Mouse (Mus musculus): ENCODE measurements around the gene Mab21l1.
A peak's percentile ranks its signal among the peaks of the same experiment; 100 is the strongest.

Gene Mab21l1

DNA sequence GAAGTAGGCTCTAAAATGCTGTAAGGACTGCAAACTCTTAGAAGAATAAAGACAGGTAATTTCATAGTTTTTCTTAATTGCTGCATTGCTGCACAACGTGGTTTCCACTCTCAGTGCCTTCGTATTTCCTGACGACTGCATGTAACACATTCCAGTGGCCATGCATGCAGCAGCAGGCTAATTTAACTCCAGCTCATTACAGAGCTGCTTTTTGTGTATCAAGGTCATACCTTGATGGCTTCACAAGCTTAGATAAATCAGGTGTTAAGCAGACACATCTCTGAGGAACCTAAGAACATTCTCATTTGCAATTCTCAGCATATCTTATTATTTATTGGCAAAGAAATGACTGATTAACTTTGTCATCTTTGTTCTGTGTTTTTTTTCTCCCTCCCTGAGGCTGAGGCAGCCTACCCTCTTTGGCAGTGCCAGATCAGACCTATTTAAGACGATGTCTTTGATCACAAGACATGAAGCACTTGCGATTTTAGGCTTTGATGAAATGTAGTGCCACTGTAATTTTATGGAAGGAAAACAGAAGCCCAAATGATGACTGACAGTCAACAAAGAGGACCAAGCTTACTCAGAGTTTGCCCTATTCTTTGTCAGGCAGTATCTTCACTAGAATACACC, 32.8 kb downstream of the Mab21l1 start:
- no peak for DNase-seq

DNA sequence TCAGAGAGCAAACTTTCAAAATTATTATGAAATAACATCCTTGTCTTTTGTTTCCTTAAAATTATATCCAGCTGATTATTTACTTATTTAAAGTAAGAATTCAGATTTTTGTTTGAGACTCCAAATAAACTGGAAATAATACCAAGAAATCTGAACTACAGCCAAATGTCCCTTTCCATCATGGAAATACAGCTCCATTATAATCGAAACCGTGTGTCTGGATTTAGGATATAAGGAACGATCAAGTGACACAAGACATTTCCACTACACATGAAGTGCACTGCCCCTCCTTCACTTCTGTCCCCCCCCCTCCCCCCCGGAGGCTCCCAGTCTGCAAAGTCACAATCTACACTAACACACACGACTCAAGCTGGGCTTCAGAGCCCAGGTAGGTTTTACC, 33.8 kb downstream of the Mab21l1 start:
- no peak for DNase-seq

DNA sequence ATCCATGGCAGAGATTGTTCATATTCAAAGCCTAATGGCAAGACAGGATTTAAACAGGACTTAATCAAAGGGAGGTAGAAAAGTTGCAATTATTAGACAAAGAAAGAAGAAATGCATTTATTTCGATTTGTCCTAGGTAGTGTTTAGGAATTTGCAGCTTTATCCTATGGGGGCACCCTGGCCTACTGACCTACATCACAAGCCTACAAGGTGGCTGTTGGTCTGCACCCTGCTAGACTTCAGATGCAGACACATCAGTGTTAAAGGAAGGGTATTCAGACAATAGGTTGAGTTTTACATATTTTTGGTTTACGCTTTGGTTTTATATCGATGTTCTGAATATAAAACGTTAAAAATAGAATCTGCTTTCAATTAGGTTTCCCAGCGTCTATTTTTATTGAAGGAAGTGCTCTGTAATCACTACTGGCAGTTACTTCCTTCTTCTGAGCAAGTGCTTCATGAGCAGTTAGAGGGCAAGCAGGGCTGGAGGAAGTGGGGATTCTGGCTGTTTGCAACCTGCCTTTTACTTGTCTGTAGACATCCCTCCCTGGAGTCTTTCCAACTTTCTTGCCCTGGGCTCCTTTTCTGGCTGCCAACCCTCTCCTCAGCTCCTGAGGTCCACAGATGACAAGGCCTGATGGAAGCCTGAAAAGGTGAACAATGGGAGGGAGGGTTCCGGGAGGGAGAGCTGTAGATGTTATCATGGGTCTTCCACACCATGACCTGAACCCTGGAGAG, 34.5 kb downstream of the Mab21l1 start:
- DNase-seq, result peak; percentile 23 to 36

DNA sequence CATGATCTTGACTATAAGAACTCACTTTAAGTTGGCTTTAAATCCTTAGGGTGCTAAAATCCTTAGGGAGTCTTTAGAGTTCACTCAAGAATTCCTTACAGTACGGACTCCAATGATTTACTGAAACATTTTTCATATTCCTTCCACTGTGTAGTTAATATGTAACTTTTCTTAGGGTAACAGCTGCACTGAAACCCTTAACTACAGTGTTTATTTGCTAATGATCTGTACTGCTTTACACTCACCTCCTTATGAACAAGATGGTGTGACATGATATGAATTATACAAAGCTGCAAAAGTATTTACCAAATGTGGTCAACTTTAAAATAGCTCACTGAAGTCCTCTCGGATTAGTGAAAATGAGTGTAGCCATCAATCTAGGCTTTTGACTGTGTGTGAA, 35.8 kb downstream of the Mab21l1 start:
- no peak for DNase-seq

DNA sequence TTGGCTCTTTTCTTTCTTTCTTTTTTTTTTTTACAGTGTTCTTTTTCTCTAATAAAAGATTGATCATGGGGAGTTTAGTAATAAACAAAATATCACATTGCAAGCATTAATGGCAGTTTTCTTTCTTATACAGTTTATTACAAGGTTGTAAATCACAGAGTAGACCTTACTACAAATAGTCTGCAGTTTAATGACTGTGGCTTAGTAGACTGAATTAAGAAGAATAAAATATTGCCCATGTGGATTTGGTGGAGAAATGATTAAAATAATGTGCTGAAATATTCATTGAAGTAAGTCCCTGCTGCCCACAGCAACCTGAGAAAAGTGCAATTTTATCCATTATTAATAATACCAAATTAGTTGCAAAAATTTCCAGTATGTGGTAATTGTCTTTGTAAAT, 37.3 kb downstream of the Mab21l1 start:
- no peak for DNase-seq

DNA sequence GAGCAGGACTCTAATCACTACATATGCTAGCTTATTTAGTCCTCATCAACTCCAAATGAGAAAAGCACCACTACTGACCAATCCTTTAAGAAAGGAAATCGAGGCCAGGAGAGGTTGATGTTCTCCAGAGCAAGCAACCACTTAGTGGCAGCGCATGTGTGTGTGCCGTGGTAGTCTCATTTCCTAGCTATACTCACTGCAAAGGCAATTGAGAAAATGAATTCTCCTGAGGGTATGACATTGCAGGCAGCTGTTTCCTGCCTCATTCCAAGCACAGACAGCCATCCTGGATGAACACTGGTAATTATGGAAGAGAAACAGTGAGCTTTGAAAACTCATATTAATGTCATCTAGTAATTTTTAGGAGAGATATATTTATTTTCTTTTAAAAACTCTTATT, 42.6 kb downstream of the Mab21l1 start:
- DNase-seq, result no peak

DNA sequence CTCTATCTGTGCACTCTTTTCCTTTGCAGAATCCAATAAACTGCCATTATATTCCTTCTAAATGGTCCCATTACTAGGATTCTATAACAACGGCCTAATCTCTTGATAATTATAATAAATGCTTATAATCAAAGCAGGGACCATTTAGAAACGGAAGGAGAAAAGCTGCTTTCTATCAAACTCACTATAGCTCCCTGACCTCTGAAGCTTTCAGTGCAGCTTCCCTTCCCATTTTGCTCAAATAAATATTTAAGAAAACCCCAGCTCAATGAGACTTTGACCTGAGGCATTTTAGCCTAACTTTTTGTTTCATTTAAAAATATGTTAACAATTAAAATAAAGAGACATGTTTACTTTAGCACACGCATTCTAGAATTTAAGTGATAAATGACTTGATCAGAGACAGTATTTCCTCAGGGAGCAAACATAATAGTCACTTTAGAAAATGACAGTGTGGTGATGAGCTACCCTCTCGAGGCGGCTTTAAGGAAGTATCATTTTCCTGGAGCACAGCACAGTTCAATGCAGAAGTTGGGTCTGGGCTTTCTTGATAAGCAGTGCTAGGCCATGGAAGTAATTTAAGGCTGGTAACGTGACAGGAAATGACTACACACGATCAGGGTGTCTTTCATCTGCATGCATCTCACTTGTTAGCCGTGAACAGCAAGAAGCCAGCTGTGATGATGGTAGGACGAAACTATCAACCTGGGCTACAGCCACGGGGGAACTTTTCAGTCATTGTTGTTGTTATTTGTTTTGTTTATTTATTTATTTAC, 46.4 kb downstream of the Mab21l1 start:
- DNase-seq, result no peak

DNA sequence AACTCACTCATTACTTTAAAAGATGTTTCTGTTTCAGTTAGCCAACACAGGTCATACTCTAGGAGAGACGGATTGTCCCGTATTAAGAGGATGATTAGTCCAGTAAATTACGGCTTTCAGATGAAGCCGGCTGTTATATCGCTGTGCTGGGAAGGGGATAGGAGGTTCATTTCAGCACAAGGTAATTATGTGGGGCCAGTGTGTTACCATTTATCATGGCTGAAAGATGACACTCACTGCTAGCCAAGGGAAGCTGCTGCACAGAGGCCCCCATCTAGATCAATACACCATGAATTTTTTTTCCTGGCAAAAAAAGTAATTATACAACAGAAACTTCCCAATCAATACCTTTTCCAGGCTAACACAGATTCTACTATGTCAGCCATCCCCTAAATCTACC, 47.9 kb downstream of the Mab21l1 start:
- no peak for DNase-seq

Data from cerebellum, postnatal 25 days (tissue).